Mouse (Mus musculus) erythroblast, embryonic 14.5 days (primary cell): ENCODE results near the gene Prkacb. TPM values are rescaled to one million over a fixed set of nuclear protein-coding genes. Genes with fewer than 3 reads are reported as not detected.

ENCODE experiments used
- H3K27me3 ChIP-seq: 2 replicates; pipeline ENCODE4 v1.6.1; 2012; ENCODE audit warnings: inconsistent platforms; ENCODE audit not compliant: control insufficient read depth
- H3K36me3 ChIP-seq: 2 replicates; pipeline ENCODE4 v1.6.1; 2012; ENCODE audit warnings: mild to moderate bottlenecking, inconsistent platforms; ENCODE audit not compliant: control insufficient read depth
- H3K4me1 ChIP-seq: 2 replicates; pipeline ENCODE4 v1.6.1; 2012; ENCODE audit warnings: inconsistent platforms; ENCODE audit not compliant: control insufficient read depth
- H3K4me3 ChIP-seq: replicated peaks from 2 replicates; pipeline ENCODE3; 2012; ENCODE audit warnings: moderate library complexity, mild to moderate bottlenecking, inconsistent platforms
- H3K9me3 ChIP-seq: 2 replicates; pipeline ENCODE4 v1.6.1; 2012; ENCODE audit warnings: low read length, inconsistent platforms, mixed read lengths; ENCODE audit not compliant: control insufficient read depth
- GATA1 ChIP-seq: IDR thresholded peaks from 2 replicates; pipeline ENCODE4 v1.6.1; 2012; ENCODE audit warnings: low read length, inconsistent platforms, mixed read lengths
- TAL1 ChIP-seq: IDR thresholded peaks from 3 replicates; pipeline ENCODE4 v1.6.1; 2012; ENCODE audit warnings: low read length, inconsistent platforms, mixed read lengths
- polyA plus RNA-seq: library from polyadenylated mRNA; stranded (reverse); fragments of >175 nt; gene quantifications from 2 replicates; pipeline ENCODE4 v1.2.3, GENCODE M21; 2012

Gene Prkacb
- polyA plus RNA-seq, result 0.06 and 0.10 TPM in 2 replicates

DNA sequence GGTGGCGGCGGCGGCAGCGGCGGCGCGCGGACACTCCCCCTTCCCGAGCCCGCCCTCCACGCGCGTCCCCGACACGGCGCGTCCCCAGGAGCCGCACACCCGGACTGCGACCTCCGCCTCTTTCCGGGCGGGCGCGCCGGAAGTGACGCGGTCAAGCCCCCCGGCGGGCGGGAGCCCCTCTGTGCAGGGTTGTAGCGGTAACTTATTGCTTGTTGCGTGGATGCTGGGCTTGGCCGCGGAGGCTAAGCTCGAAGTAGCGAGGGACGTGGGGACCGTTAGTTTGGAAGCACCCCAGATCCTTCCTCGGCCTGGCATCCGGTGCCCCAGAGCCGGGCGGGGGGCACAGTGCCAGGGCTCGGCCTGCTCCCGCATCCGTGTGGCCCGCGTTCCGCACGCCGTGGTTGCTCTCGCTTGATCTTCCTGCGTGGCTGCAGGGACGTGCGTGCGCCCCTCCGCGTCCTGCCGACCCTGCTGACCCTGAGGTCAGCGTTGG lies at the start of gene Prkacb:
Prkacb (minus strand) TSS at position 90 of the 493 bp plus-strand sequence.
- peaks cover 21% of the 10 kb centered on the region for H3K4me1 ChIP-seq
- H3K27me3 ChIP-seq, result peaks cover 7% of the 10 kb centered on the region
- TF ChIP-seq GATA1 (no peak), TAL1 (no peak)
- H3K9me3 ChIP-seq, result no peaks in the 10 kb centered on the region
- H3K36me3 ChIP-seq, result no peaks in the 10 kb centered on the region; the same call in 1 of the 2 replicates
- H3K4me3 ChIP-seq, result peak within 1 kb of the TSS; percentile 76

DNA sequence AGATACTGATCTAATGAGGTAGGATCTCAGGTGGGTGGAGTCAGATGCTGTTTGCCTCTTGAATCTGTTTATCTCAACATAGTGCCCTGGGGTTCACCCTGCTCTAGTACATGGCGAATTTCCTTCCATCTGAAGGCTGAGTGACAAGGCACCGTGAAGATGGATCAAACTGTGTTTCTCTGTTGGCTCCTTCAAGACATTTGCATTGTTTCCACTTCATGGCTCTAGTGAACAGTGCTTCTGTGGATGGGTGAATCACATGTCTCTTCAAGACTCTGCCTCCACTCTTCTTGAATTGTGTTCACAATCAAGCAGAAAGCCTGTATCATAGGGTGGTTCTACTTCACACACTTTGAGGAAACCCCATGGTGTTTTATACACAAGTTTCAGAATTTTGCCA lies 47.5 kb upstream of the Prkacb start:
- Histone ChIP-seq H3K9me3 (no peaks in the 10 kb centered on the region), H3K4me3 (no peak overlapping the region), H3K4me1 (no peaks in the 10 kb centered on the region), H3K36me3 (no peaks in the 10 kb centered on the region), H3K27me3 (no peaks in the 10 kb centered on the region)
- no peak for TF ChIP-seq TAL1
- no peak for TF ChIP-seq GATA1

DNA sequence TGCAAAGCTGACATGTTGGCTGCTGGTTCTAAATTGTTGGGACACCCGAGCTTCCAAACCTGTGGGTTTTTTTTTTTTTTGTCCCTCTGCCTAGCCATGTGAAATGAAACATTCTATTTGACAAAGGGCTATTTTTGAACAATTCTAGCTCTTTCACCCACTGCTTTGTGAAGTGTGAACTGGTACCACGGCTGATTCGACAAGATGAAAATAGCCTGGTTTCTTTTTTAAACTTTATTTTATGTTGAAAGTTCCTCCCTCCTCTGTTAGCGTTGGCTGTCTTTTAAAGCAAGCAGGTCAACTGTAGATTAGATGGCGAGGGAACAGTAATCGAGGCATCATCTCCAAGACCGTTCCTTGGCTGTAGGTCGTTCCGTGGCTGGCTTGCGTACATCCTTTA lies 44.6 kb upstream of the Prkacb start:
- H3K4me3 ChIP-seq, result no peak overlapping the region
- H3K36me3 ChIP-seq, result no peaks in the 10 kb centered on the region
- no peaks in the 10 kb centered on the region for H3K9me3 ChIP-seq
- peaks cover 4% of the 10 kb centered on the region for H3K27me3 ChIP-seq
- H3K4me1 ChIP-seq, result no peaks in the 10 kb centered on the region
- TF ChIP-seq GATA1 (no peak), TAL1 (no peak)

DNA sequence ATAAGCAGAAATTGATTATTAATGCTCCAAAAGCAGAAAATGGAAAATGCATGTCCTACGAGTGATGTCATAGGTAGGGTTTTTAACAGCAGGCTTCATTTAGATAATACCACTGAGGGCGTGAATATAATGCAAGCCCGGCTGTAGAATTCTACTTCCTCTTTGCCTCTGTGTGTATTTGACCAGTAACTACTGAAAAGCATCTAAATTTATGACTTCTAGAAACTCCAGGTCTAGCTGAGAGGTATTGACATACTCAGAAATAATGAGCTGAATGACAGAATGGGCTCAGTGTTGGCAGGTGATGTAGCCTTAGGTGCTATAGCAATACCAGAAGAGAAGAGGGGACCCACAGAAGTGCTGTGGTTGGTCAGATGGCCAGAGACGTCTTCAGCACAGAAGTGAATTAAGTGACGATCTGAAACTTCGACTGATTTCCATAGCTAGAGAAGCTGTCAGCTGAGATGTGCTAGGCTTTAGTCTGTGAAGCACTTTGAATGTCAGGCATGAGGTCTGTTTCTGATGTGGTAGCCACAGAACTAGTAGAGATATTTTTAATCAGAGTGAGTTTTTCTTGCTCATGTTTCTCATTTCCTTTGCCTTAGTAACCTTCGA lies 41.8 kb upstream of the Prkacb start:
- H3K27me3 ChIP-seq, result peaks cover 10% of the 10 kb centered on the region
- H3K36me3 ChIP-seq, result no peaks in the 10 kb centered on the region
- H3K4me1 ChIP-seq, result no peaks in the 10 kb centered on the region; the same call in 1 of the 2 replicates
- H3K9me3 ChIP-seq, result no peaks in the 10 kb centered on the region
- no peak for TF ChIP-seq TAL1
- TF ChIP-seq GATA1, result no peak
- no peak overlapping the region for H3K4me3 ChIP-seq

DNA sequence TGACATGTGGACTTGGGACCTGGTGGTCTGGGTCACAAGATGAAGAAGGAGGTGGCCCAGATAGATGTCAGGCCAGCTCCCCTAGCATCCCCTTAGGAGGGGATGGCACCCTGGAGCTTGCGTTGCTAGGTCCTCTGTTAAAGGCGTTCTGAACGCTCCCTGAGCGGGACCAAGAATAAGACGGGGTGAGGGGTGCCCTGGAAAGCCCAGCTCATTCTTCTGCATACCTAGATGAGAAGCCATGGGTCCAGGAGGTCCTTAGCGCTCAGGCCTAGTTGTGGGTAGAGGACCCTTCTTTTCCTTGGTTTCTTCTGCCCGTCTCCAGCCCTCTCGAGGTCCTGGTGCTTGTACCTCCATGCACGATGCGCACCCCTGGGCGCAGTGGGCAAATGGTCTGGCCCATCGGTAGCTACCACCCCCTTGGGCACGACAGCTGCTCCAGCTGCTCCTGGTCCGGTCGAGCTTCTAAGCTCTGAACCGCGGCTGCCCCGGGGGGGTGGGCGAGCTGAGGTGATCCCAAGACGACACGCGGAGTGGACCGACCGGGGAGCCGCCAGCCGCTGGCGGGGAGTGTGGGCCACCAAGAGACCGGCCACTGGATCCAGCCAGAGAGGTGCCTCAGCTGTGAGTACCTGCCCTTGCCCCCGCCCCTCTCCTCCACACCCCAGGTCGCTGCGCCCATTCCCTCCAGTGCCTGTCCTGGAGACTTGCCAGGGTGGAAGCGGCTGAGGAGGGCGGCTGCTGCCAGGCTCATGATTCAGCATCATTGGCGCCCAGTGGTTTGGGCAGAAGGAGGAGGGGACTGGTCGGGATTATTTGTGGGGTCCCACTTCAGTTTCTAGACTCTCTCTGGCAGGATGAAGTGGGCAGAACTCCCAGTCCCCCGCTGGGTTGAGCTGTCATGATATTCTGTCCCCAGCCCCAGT lies 39.4 kb upstream of the Prkacb start, which contains the start of gene Ttll7:
Ttll7 (plus strand) TSS at position 402 of the 926 bp plus-strand sequence.
- no peak for TF ChIP-seq TAL1
- TF ChIP-seq GATA1, result no peak
- peaks cover 10% of the 10 kb centered on the region for H3K27me3 ChIP-seq
- H3K9me3 ChIP-seq, result no peaks in the 10 kb centered on the region
- H3K4me3 ChIP-seq, result peak within 1 kb of the TSS; percentile 48
- no peaks in the 10 kb centered on the region for H3K36me3 ChIP-seq
- H3K4me1 ChIP-seq, result no peaks in the 10 kb centered on the region; the same call in 1 of the 2 replicates

DNA sequence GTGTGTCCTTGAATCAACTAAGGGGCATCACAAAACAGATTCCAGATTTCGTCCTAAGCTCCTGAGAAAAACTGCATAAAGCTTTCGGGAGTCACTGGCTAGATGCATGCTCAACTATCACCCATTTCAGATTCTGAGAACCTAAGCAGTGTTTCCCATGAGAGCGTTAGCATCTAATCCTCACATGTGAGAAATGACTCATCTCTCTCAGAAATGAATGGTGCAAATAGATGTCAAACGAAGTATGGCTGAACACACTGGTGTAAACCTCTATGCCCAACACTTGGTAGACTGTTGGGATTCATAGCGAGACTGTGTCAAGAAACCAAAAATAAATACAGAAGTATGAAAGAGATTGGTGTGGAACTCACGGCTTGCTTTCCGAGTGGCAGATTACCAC lies 36.6 kb upstream of the Prkacb start:
- no peak for TF ChIP-seq TAL1
- TF ChIP-seq GATA1, result no peak
- no peaks in the 10 kb centered on the region for H3K9me3 ChIP-seq
- H3K27me3 ChIP-seq, result peaks cover 10% of the 10 kb centered on the region

DNA sequence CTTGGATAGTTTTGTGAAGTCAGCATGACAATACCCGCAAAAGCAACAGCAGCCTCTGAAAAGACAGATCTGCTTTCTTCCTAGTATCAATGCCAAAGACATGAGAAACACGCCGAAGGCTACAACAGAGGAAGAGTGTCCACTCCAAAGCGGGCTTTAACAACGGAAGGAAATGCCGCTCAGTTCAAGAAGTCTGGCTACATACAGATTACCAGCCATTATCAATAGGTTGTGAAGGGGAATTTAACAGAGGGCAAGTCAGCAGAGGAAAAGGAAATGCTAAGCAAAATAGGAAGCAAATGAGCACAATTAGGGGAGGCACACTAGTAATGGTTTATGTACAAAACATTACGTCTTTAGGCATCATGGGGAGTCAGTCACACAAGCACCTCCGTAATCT lies 35.3 kb upstream of the Prkacb start:
- no peaks in the 10 kb centered on the region; the same call in 1 of the 2 replicates for H3K4me1 ChIP-seq
- no peaks in the 10 kb centered on the region for H3K36me3 ChIP-seq
- no peaks in the 10 kb centered on the region for H3K9me3 ChIP-seq
- no peak for TF ChIP-seq TAL1
- no peak overlapping the region for H3K4me3 ChIP-seq
- peaks cover 10% of the 10 kb centered on the region for H3K27me3 ChIP-seq

More for the DNA sequence above, 36.6 kb upstream of the Prkacb start:
- Histone ChIP-seq H3K36me3 (no peaks in the 10 kb centered on the region), H3K4me1 (no peaks in the 10 kb centered on the region; the same call in 1 of the 2 replicates), H3K4me3 (no peak overlapping the region)

DNA sequence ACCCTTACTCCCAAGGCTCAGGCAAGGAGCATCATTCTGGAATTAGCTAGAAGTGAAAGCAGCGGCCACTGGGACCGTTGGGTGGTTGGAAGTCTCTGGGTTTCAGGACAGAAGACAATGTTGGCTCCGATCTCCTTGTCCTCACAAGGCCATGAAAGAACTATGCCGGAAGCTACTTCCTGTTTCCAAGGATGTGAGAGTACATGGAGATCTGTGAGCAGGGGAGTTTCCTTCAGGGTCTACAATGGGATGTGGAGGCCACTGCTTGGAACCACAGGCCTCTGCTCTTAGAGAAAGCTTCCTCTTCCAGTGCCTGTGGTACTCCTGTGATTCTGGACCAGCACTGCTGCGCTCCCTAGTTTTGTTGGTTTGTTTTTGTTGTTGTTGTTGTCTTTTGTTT lies 33.4 kb upstream of the Prkacb start:
- Histone ChIP-seq H3K27me3 (no peaks in the 10 kb centered on the region), H3K9me3 (no peaks in the 10 kb centered on the region), H3K4me1 (no peaks in the 10 kb centered on the region), H3K4me3 (no peak overlapping the region), H3K36me3 (no peaks in the 10 kb centered on the region)
- TF ChIP-seq TAL1, result no peak
- no peak for TF ChIP-seq GATA1

DNA sequence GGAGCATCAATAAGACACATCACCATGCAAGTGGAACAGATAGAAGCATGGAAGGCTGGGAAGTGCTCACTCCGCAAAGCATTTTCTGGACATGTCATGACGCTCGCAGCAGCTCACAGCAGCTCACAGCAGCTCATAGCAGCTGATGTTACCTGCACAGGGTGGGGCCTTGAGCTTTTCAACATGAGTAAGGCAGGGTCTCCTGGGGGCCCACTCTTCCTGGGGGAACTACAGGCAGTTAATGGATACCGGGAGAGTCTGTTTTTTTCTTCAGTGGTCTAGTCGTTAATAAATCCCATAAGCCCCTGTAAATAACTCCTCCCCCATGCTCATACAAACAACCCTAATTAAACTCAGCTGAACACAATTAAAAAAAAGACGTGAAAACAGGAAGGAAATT lies 30.7 kb upstream of the Prkacb start:
- Histone ChIP-seq H3K27me3 (no peaks in the 10 kb centered on the region), H3K36me3 (no peaks in the 10 kb centered on the region), H3K4me3 (no peak overlapping the region), H3K9me3 (no peaks in the 10 kb centered on the region), H3K4me1 (no peaks in the 10 kb centered on the region)
- TF ChIP-seq GATA1 (no peak), TAL1 (no peak)
